In the genomic region with DNA sequence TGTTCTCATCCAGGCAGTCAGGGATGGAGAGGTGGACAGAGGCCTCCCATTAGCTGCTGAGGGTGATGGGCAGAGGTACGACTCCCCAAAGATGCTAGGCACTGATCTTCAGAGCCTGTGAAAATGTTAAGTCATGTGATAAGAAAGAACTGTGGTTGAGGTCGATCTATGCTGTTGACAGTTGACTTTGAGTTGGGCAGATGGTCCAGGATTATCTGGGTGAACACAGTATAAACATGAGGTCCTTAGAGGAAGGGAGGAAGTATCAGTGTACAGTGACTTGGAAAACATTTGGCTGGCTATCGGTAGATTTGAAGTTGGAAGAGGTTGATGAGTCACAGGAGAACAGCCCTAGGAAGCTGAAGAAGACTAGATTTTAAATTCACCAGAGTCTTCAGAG, we compare ENCODE assay signal across 23 mouse cellular contexts.
DNase-seq lines count a peak whose midpoint lies in the region; ATAC-seq lines count a peak whose summit lies in the region.
"Had no signal": no experiment of that assay in that cellular context is flagged by ENCODE, and none has a peak within 500 bp of the region (broad histone marks: within the 10 kb centered on the region; RNA-seq: fewer than 3 reads in every experiment).

No protein-coding gene starts in this region.

- H3K4me1 ChIP-seq in heart, embryonic 10.5 days = peaks cover 15% of the 10 kb centered on the region
- H3K4me1 ChIP-seq in liver, embryonic 13.5 days (replicated peaks) = peaks cover 55% of the 10 kb centered on the region
- no peaks in the 10 kb centered on the region for H3K4me1 ChIP-seq in midbrain, embryonic 16.5 days (ENCODE audit: control insufficient read depth, insufficient read depth, low read length)
- H3K4me1 ChIP-seq: embryonic facial prominence, embryonic 15.5 days; hindbrain, embryonic 15.5 days; kidney, embryonic 15.5 days; limb, embryonic 13.5 days; megakaryocyte, embryonic 14.5 days; midbrain, embryonic 15.5 days; neural tube, embryonic 13.5 days had no signal

- H3K27ac ChIP-seq in heart, embryonic 10.5 days = 0 out of 2 replicates have a peak overlapping the region, but pooled peaks have one; percentile 10
- peak overlapping the region; percentile 77 for H3K27ac ChIP-seq in liver, embryonic 13.5 days
- H3K27ac ChIP-seq in midbrain, embryonic 16.5 days (ENCODE audit: low read length) = no peak overlapping the region
- H3K27ac ChIP-seq: embryonic facial prominence, embryonic 15.5 days; hindbrain, embryonic 15.5 days; kidney, embryonic 15.5 days; limb, embryonic 13.5 days; midbrain, embryonic 15.5 days; neural tube, embryonic 13.5 days had no signal

- peak; percentile 54; the same call in 1 of the 2 replicates for ATAC-seq in common myeloid progenitor, adult 5-6 weeks (replicated peaks; ENCODE audit: low read depth, poor library complexity, severe bottlenecking)
- peak; percentile 92 for ATAC-seq in liver, embryonic 13.5 days (ENCODE audit: low read depth)
- peak; percentile 81 for ATAC-seq in megakaryocyte-erythroid progenitor cell, adult 5-6 weeks (replicated peaks; ENCODE audit: low FRiP score, low TSS enrichment, poor library complexity, severe bottlenecking)
- no peak for ATAC-seq in midbrain, embryonic 16.5 days
- ATAC-seq: midbrain, embryonic 15.5 days had no signal

- H3K36me3 ChIP-seq in heart, embryonic 10.5 days = no peaks in the 10 kb centered on the region
- no peaks in the 10 kb centered on the region for H3K36me3 ChIP-seq in liver, embryonic 13.5 days
- no peaks in the 10 kb centered on the region for H3K36me3 ChIP-seq in midbrain, embryonic 16.5 days (ENCODE audit: control insufficient read depth, insufficient read depth, low read length)
- H3K36me3 ChIP-seq: embryonic facial prominence, embryonic 15.5 days; hindbrain, embryonic 15.5 days; kidney, embryonic 15.5 days; limb, embryonic 13.5 days; midbrain, embryonic 15.5 days; neural tube, embryonic 13.5 days had no signal

- no peak overlapping the region for H3K4me3 ChIP-seq in heart, embryonic 10.5 days
- no peak overlapping the region for H3K4me3 ChIP-seq in liver, embryonic 13.5 days (replicated peaks)
- no peak overlapping the region for H3K4me3 ChIP-seq in midbrain, embryonic 16.5 days (ENCODE audit: low read depth, low read length)
- H3K4me3 ChIP-seq: embryonic facial prominence, embryonic 15.5 days; hindbrain, embryonic 15.5 days; kidney, embryonic 15.5 days; limb, embryonic 13.5 days; megakaryocyte, embryonic 14.5 days; midbrain, embryonic 15.5 days; myocyte; neural tube, embryonic 13.5 days had no signal

- no peak overlapping the region for H3K4me2 ChIP-seq in liver, embryonic 13.5 days
- H3K4me2 ChIP-seq in midbrain, embryonic 16.5 days (ENCODE audit: low read length) = no peak overlapping the region
- H3K4me2 ChIP-seq: embryonic facial prominence, embryonic 15.5 days; hindbrain, embryonic 15.5 days; kidney, embryonic 15.5 days; limb, embryonic 13.5 days; lung, embryonic 14.5 days; midbrain, embryonic 15.5 days; neural tube, embryonic 13.5 days had no signal

- DNase-seq in heart, embryonic 10.5 days (ENCODE audit: low spot score) = no peak
- DNase-seq in heart, postnatal 14 days = no peak
- DNase-seq in liver, embryonic 13.5 days = peak; percentile 34
- no peak for DNase-seq in embryo, embryonic 11 days
- no peak for DNase-seq in cerebellum, adult 9-11 months
- DNase-seq: adrenal gland, postnatal 10 days; cerebellum, adult 18-20 months; cerebellum, postnatal 36 days; gastrocnemius, postnatal 36 days; kidney, postnatal 4 days; lung, embryonic 14.5 days had no signal

- H3K9ac ChIP-seq in liver, embryonic 13.5 days = no peak overlapping the region
- no peak overlapping the region for H3K9ac ChIP-seq in midbrain, embryonic 16.5 days (ENCODE audit: low read depth, low read length)
- H3K9ac ChIP-seq: embryonic facial prominence, embryonic 15.5 days; hindbrain, embryonic 15.5 days; kidney, embryonic 15.5 days; limb, embryonic 13.5 days; lung, embryonic 14.5 days; midbrain, embryonic 15.5 days; neural tube, embryonic 13.5 days had no signal

- H3K9me3 ChIP-seq in heart, embryonic 10.5 days = no peaks in the 10 kb centered on the region
- H3K9me3 ChIP-seq in liver, embryonic 13.5 days (replicated peaks) = no peaks in the 10 kb centered on the region
- no peaks in the 10 kb centered on the region for H3K9me3 ChIP-seq in midbrain, embryonic 16.5 days (replicated peaks; ENCODE audit: control insufficient read depth, low read length, poor library complexity, severe bottlenecking)
- H3K9me3 ChIP-seq: embryonic facial prominence, embryonic 15.5 days; hindbrain, embryonic 15.5 days; kidney, embryonic 15.5 days; midbrain, embryonic 15.5 days had no signal

- H3K27me3 ChIP-seq in heart, embryonic 10.5 days (ENCODE audit: insufficient read depth, poor library complexity, severe bottlenecking) = no peaks in the 10 kb centered on the region
- H3K27me3 ChIP-seq in liver, embryonic 13.5 days = no peaks in the 10 kb centered on the region
- H3K27me3 ChIP-seq in midbrain, embryonic 16.5 days (ENCODE audit: control insufficient read depth, insufficient read depth, low read depth, low read length) = no peaks in the 10 kb centered on the region
- H3K27me3 ChIP-seq: CH12.LX; embryonic facial prominence, embryonic 15.5 days; hindbrain, embryonic 15.5 days; kidney, embryonic 15.5 days; limb, embryonic 13.5 days; midbrain, embryonic 15.5 days; neural tube, embryonic 13.5 days had no signal

- intact Hi-C loops in heart, postnatal 14 days (cut with DNase I) = no loop called here

- 43% methylated on average over 3 of the region's 3 CpGs for WGBS in heart, embryonic 10.5 days
- 24% methylated on average over 3 of the region's 3 CpGs for WGBS in liver, embryonic 13.5 days (ENCODE audit: insufficient replicate concordance)
- WGBS in midbrain, embryonic 16.5 days = 92% methylated on average over 3 of the region's 3 CpGs
